Mouse (Mus musculus): ENCODE results near the gene Aprt. TPM values are rescaled to one million over a fixed set of nuclear protein-coding genes. Genes with fewer than 3 reads are reported as not detected.
A peak's percentile ranks its signal among the peaks of the same experiment; 100 is the strongest.

Aprt gene
- polyA plus RNA-seq, 1 experiment from 2014 or later: 436 TPM

GRCm38 (mm10) chr8:122571750-122572267 lies 4.9 kb downstream of the Aprt start:
- Histone ChIP-seq H3K4me1 (ENCODE audit: control insufficient read depth, insufficient read depth, low read length) (peaks cover 30% of the 10 kb centered on the region), H3K36me3 (ENCODE audit: control insufficient read depth, insufficient read depth, low read length) (peaks cover 40% of the 10 kb centered on the region), H3K4me2 (replicated peaks; ENCODE audit: low read depth, low read length) (no peak overlapping the region), H3K4me3 (ENCODE audit: low read depth, low read length) (no peak overlapping the region), H3K27ac (ENCODE audit: low read length) (no peak overlapping the region), H3K9ac (replicated peaks; ENCODE audit: low read depth, low read length) (no peak overlapping the region), H3K27me3 (ENCODE audit: control insufficient read depth, insufficient read depth, low read length) (no peaks in the 10 kb centered on the region), H3K9me3 (ENCODE audit: control insufficient read depth, low read depth, low read length) (no peaks in the 10 kb centered on the region)
- no peak for ATAC-seq (ENCODE audit: insufficient number of reproducible peaks, insufficient read depth, low FRiP score, low read depth)
- 90% methylated on average over 17 of the region's 17 CpGs for WGBS

DNA sequence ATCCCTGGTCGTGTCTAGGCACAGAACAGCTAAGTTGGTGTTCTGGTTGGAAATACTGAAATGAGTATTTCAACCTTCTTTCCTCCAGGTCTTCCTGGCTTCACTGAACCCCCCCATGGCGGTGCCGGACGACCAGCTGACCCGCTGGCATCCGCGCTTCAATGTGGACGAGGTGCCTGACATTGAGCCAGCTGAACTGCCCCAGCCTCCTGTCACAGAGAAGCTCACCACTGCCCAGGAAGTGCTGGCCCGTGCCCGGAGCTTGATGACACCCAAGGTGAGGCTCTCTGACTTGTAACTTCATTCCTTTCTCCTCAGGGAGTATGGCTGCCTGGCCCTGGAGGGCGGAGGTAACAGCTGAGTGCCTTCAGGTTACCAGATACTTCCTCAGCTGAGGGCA lies 5.6 kb downstream of the Aprt start:
- H3K4me2 ChIP-seq (replicated peaks; ENCODE audit: low read depth, low read length): no peak overlapping the region
- H3K4me1 ChIP-seq (ENCODE audit: control insufficient read depth, insufficient read depth, low read length): peaks cover 36% of the 10 kb centered on the region
- H3K27ac ChIP-seq (ENCODE audit: low read length): no peak overlapping the region
- 96% methylated on average over 11 of the region's 11 CpGs for WGBS
- peaks cover 40% of the 10 kb centered on the region for H3K36me3 ChIP-seq (ENCODE audit: control insufficient read depth, insufficient read depth, low read length)
- ATAC-seq (ENCODE audit: insufficient number of reproducible peaks, insufficient read depth, low FRiP score, low read depth): no peak
- no peaks in the 10 kb centered on the region for H3K27me3 ChIP-seq (ENCODE audit: control insufficient read depth, insufficient read depth, low read length)
- no peaks in the 10 kb centered on the region for H3K9me3 ChIP-seq (ENCODE audit: control insufficient read depth, low read depth, low read length)
- H3K9ac ChIP-seq (replicated peaks; ENCODE audit: low read depth, low read length): no peak overlapping the region
- H3K4me3 ChIP-seq (ENCODE audit: low read depth, low read length): no peak overlapping the region

DNA sequence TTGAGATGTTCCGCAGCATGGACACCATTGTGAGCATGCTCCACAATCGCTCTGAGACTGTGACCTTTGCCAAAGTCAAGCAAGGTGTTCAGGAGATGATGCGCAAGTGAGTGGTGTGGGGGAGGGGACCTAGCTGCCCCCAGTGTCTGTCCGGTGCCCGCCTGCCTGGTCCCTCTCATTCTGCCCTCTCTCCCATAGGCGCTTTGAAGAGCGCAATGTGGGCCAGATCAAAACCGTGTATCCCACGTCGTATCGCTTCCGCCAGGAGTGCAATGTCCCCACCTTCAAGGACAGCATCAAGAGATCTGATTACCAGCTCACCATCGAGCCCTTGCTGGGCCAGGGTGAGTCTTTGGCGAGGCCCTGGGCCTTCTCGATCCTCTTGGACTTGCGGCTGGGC lies 6.7 kb downstream of the Aprt start:
- Histone ChIP-seq H3K9ac (replicated peaks; ENCODE audit: low read depth, low read length) (no peak overlapping the region), H3K36me3 (ENCODE audit: control insufficient read depth, insufficient read depth, low read length) (peaks cover 40% of the 10 kb centered on the region), H3K4me2 (replicated peaks; ENCODE audit: low read depth, low read length) (peak overlapping the region; percentile 78), H3K4me3 (ENCODE audit: low read depth, low read length) (no peak overlapping the region), H3K27me3 (ENCODE audit: control insufficient read depth, insufficient read depth, low read length) (no peaks in the 10 kb centered on the region), H3K4me1 (ENCODE audit: control insufficient read depth, insufficient read depth, low read length) (peaks cover 24% of the 10 kb centered on the region), H3K9me3 (ENCODE audit: control insufficient read depth, low read depth, low read length) (no peaks in the 10 kb centered on the region), H3K27ac (ENCODE audit: low read length) (no peak overlapping the region)
- WGBS: 94% methylated on average over 16 of the region's 16 CpGs
- no peak for ATAC-seq (ENCODE audit: insufficient number of reproducible peaks, insufficient read depth, low FRiP score, low read depth)

- Histone ChIP-seq H3K27ac (ENCODE audit: low read length) (no peak overlapping the region), H3K4me3 (ENCODE audit: low read depth, low read length) (peak overlapping the region; percentile 91), H3K9ac (replicated peaks; ENCODE audit: low read depth, low read length) (peak overlapping the region; percentile 94; the same call in 1 of the 2 replicates), H3K4me2 (replicated peaks; ENCODE audit: low read depth, low read length) (peak overlapping the region; percentile 78), H3K27me3 (ENCODE audit: control insufficient read depth, insufficient read depth, low read length) (no peaks in the 10 kb centered on the region), H3K9me3 (ENCODE audit: control insufficient read depth, low read depth, low read length) (no peaks in the 10 kb centered on the region), H3K4me1 (ENCODE audit: control insufficient read depth, insufficient read depth, low read length) (peaks cover 19% of the 10 kb centered on the region), H3K36me3 (ENCODE audit: control insufficient read depth, insufficient read depth, low read length) (peaks cover 37% of the 10 kb centered on the region)
- 60% methylated on average over 9 of the region's 9 CpGs for WGBS
- ATAC-seq (ENCODE audit: insufficient number of reproducible peaks, insufficient read depth, low FRiP score, low read depth): no peak
Observed at GRCm38 (mm10) chr8:122569329-122569728, 7.4 kb downstream of the Aprt start.

DNA sequence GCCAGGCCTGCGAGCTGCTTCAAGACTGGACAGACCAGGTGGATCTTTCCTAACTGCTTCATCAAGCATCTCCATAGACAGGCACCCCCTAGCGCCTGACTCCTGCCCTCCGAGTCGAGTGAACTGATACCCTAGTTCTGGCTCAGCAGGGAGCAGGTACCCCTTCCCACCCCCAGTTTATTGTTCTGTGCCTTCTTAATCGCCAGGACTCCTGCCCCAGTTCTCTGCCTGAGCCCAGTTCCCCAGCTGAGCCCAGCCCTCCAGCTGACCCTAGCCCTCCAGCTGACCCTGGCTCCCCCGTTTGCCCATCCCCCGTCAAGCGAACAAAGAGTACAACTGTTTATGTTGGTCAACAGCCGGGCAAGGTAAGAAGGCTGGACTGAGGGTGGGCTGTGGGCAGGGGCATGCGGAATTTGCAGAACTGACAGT lies 7.8 kb downstream of the Aprt start:
- Histone ChIP-seq H3K36me3 (ENCODE audit: control insufficient read depth, insufficient read depth, low read length) (peaks cover 36% of the 10 kb centered on the region), H3K4me3 (ENCODE audit: low read depth, low read length) (peak overlapping the region; percentile 91), H3K27ac (ENCODE audit: low read length) (no peak overlapping the region; the same call in 1 of the 2 replicates), H3K9ac (replicated peaks; ENCODE audit: low read depth, low read length) (peak overlapping the region; percentile 94), H3K4me2 (replicated peaks; ENCODE audit: low read depth, low read length) (peak overlapping the region; percentile 78), H3K4me1 (ENCODE audit: control insufficient read depth, insufficient read depth, low read length) (peaks cover 19% of the 10 kb centered on the region), H3K9me3 (ENCODE audit: control insufficient read depth, low read depth, low read length) (no peaks in the 10 kb centered on the region), H3K27me3 (ENCODE audit: control insufficient read depth, insufficient read depth, low read length) (no peaks in the 10 kb centered on the region)
- 7% methylated on average over 10 of the region's 10 CpGs for WGBS
- ATAC-seq (ENCODE audit: insufficient number of reproducible peaks, insufficient read depth, low FRiP score, low read depth): no peak

DNA sequence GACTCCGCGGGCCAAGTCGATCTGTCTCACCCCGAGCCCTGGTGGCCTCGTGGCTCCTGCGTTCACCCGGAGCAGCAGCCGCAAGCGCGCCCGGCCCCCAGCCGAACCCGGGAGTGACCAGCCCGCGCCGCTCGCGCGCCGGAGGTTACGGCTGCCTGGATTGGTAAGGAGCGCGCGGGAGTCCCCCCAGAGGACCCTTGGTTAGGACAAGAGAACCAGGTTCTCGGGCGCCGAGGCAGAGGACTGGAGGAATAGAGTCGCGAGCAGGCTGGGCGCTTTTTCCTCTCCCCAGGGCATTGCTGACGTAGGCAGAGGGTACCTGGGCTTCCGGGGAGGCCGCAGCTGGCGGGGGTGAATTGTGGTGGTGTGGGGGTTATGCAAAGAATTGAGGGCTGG lies 8.6 kb downstream of the Aprt start:
- H3K9ac ChIP-seq (replicated peaks; ENCODE audit: low read depth, low read length): peak overlapping the region; percentile 94
- H3K36me3 ChIP-seq (ENCODE audit: control insufficient read depth, insufficient read depth, low read length): peaks cover 35% of the 10 kb centered on the region
- peak; percentile 50; the same call in 1 of the 2 replicates for ATAC-seq (ENCODE audit: insufficient number of reproducible peaks, insufficient read depth, low FRiP score, low read depth)
- WGBS: under 1% methylated on average over 34 of the region's 34 CpGs
- H3K4me3 ChIP-seq (ENCODE audit: low read depth, low read length): peak overlapping the region; percentile 91
- H3K4me2 ChIP-seq (replicated peaks; ENCODE audit: low read depth, low read length): peak overlapping the region; percentile 78
- H3K27ac ChIP-seq (ENCODE audit: low read length): peak overlapping the region; percentile 91
- H3K9me3 ChIP-seq (ENCODE audit: control insufficient read depth, low read depth, low read length): no peaks in the 10 kb centered on the region
- H3K27me3 ChIP-seq (ENCODE audit: control insufficient read depth, insufficient read depth, low read length): no peaks in the 10 kb centered on the region
- H3K4me1 ChIP-seq (ENCODE audit: control insufficient read depth, insufficient read depth, low read length): peaks cover 19% of the 10 kb centered on the region

- Histone ChIP-seq H3K27ac (ENCODE audit: low read length) (peak within 1 kb of the TSS; percentile 96), H3K4me1 (ENCODE audit: control insufficient read depth, insufficient read depth, low read length) (peaks cover 19% of the 10 kb centered on the region), H3K27me3 (ENCODE audit: control insufficient read depth, insufficient read depth, low read length) (no peaks in the 10 kb centered on the region), H3K9ac (replicated peaks; ENCODE audit: low read depth, low read length) (peak within 1 kb of the TSS; percentile 94), H3K36me3 (ENCODE audit: control insufficient read depth, insufficient read depth, low read length) (peaks cover 30% of the 10 kb centered on the region), H3K9me3 (ENCODE audit: control insufficient read depth, low read depth, low read length) (no peaks in the 10 kb centered on the region), H3K4me2 (replicated peaks; ENCODE audit: low read depth, low read length) (peak within 1 kb of the TSS; percentile 93), H3K4me3 (ENCODE audit: low read depth, low read length) (peak within 1 kb of the TSS; percentile 91)
- WGBS: under 1% methylated on average over 62 of the region's 62 CpGs
- ATAC-seq (ENCODE audit: insufficient number of reproducible peaks, insufficient read depth, low FRiP score, low read depth): peak; percentile 97
Observed at GRCm38 (mm10) chr8:122567361-122568108, 9.2 kb downstream of the Aprt start, which contains the start of gene Cdt1. TSS of gene Cdt1 (plus strand) at chr8:122568015.

DNA sequence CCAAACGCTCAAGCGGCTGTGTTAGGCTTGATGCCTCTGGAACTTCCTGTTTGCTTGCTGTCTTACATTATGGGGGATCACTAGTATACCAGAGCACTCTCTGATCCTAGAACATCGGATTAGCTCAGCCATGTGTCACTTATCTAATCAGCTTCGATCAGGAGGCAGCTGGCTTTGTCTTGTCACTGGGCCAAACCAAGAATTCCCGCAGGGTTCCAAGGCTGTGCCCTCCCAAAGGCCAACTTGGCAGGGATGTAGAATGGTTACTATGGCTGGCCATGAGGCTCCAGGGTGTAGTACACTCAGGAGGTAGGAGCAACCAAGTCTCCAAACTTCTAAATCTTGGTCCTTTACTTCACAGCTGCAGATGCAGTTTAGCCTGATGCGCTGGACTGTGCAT lies 9.9 kb downstream of the Aprt start:
- Histone ChIP-seq H3K4me2 (replicated peaks; ENCODE audit: low read depth, low read length) (peak overlapping the region; percentile 93), H3K9me3 (ENCODE audit: control insufficient read depth, low read depth, low read length) (no peaks in the 10 kb centered on the region), H3K4me1 (ENCODE audit: control insufficient read depth, insufficient read depth, low read length) (peaks cover 19% of the 10 kb centered on the region), H3K9ac (replicated peaks; ENCODE audit: low read depth, low read length) (peak overlapping the region; percentile 94), H3K27me3 (ENCODE audit: control insufficient read depth, insufficient read depth, low read length) (no peaks in the 10 kb centered on the region), H3K36me3 (ENCODE audit: control insufficient read depth, insufficient read depth, low read length) (peaks cover 22% of the 10 kb centered on the region), H3K4me3 (ENCODE audit: low read depth, low read length) (peak overlapping the region; percentile 91), H3K27ac (ENCODE audit: low read length) (peak overlapping the region; percentile 96)
- WGBS: 32% methylated on average over 6 of the region's 6 CpGs
- no peak for ATAC-seq (ENCODE audit: insufficient number of reproducible peaks, insufficient read depth, low FRiP score, low read depth)

All from stomach, embryonic 14.5 days (tissue).